Comparison of ENCODE assay signal across 12 mouse cellular contexts in the genomic region with DNA sequence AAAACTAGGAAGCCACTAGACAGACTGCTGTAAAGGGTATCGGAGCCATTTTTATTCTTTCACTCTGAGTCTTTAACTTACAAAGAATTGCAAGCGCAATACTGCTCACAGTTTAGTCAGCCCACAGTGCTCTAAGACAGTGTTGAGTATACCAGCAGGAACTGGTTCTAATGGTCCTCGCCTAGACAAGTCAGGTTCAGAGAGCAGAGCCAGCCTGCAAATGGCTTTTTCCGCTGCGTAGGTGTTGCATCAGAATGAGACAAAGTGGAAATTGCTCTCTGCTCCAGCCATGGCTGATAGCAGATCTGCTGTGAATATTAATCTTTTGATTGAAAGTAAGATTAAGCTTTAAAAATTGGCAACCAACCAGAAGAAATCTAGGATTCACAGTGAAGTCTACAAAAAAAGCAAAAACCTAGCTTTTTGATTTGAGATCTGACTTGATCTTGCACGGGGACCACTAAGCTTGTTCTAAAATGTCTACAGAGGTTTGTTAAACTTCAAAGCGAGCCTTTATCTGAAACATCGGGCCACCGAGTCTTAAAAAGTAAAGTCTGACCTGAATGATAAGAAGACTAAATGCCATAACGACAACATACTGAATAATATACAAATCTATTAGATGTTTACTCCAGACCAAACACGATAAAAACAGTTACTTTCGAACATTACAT. TPM values are rescaled to one million over a fixed set of nuclear protein-coding genes. Genes with fewer than 3 reads are reported as not detected.
A peak's percentile ranks its signal among the peaks of the same experiment; 100 is the strongest.
DNase-seq lines count a peak whose midpoint lies in the region; ATAC-seq lines count a peak whose summit lies in the region.
"Had no signal": no experiment of that assay in that cellular context is flagged by ENCODE, and none has a peak within 500 bp of the region (broad histone marks: within the 10 kb centered on the region; RNA-seq: fewer than 3 reads in every experiment).

No protein-coding gene starts in this region.

- peak overlapping the region; percentile 65 for H3K27ac ChIP-seq in forebrain, embryonic 14.5 days (ENCODE audit: low read depth, low read length)
- peak overlapping the region; percentile 38; the same call in 1 of the 2 replicates for H3K27ac ChIP-seq in midbrain, embryonic 11.5 days (ENCODE audit: low read depth, low read length)
- H3K27ac ChIP-seq in intestine, embryonic 16.5 days (ENCODE audit: low read length) = no peak overlapping the region
- H3K27ac ChIP-seq: kidney, embryonic 15.5 days; stomach, embryonic 15.5 days had no signal

- peak; percentile 14 for ATAC-seq in forebrain, embryonic 14.5 days
- ATAC-seq in midbrain, embryonic 11.5 days (ENCODE audit: low FRiP score) = peak; percentile 42; the same call in 1 of the 2 replicates
- ATAC-seq in intestine, embryonic 16.5 days = no peak; the same call in 1 of the 2 replicates

- DNase-seq in embryo, embryonic 11 days = peak; percentile 12
- DNase-seq in embryo, embryonic 10.5 days (ENCODE audit: low spot score) = no peak
- peak; percentile 32 for DNase-seq in ZHBTc4 (ENCODE audit: low read depth, low spot score)
- DNase-seq in forebrain, embryonic 14.5 days (ENCODE audit: low spot score) = peak; percentile 34
- peak; percentile 82 for DNase-seq in midbrain, embryonic 11.5 days (ENCODE audit: low spot score, missing footprints)
- no peak for DNase-seq in adrenal gland, adult 18-20 months (ENCODE audit: low spot score in 2 of 2)
- DNase-seq in gastrocnemius, adult 8-10 months (ENCODE audit: low spot score in 2 of 2) = no peak
- DNase-seq: heart, postnatal 14 days; lung, adult 2 months had no signal

- H3K9me3 ChIP-seq in forebrain, embryonic 14.5 days (replicated peaks; ENCODE audit: control insufficient read depth, low read length) = no peaks in the 10 kb centered on the region
- no peaks in the 10 kb centered on the region for H3K9me3 ChIP-seq in midbrain, embryonic 11.5 days (ENCODE audit: control insufficient read depth, low read length)
- no peaks in the 10 kb centered on the region for H3K9me3 ChIP-seq in intestine, embryonic 16.5 days (ENCODE audit: control insufficient read depth, low read length)
- H3K9me3 ChIP-seq: kidney, embryonic 15.5 days; stomach, embryonic 15.5 days had no signal

- H3K36me3 ChIP-seq in forebrain, embryonic 14.5 days (ENCODE audit: control insufficient read depth, insufficient read depth, low read length) = no peaks in the 10 kb centered on the region
- H3K36me3 ChIP-seq in midbrain, embryonic 11.5 days (ENCODE audit: control insufficient read depth, insufficient read depth, low read length) = no peaks in the 10 kb centered on the region
- H3K36me3 ChIP-seq in intestine, embryonic 16.5 days (ENCODE audit: control insufficient read depth, insufficient read depth, low read length) = no peaks in the 10 kb centered on the region
- H3K36me3 ChIP-seq: kidney, embryonic 15.5 days had no signal

- H3K27me3 ChIP-seq in forebrain, embryonic 14.5 days (replicated peaks; ENCODE audit: control insufficient read depth, insufficient read depth, low read length) = no peaks in the 10 kb centered on the region
- H3K27me3 ChIP-seq in midbrain, embryonic 11.5 days (ENCODE audit: control insufficient read depth, insufficient read depth, low read length) = no peaks in the 10 kb centered on the region
- no peaks in the 10 kb centered on the region for H3K27me3 ChIP-seq in intestine, embryonic 16.5 days (replicated peaks; ENCODE audit: control insufficient read depth, insufficient read depth, low read length)
- H3K27me3 ChIP-seq: kidney, embryonic 15.5 days; stomach, embryonic 15.5 days had no signal

- no peak overlapping the region for H3K4me3 ChIP-seq in forebrain, embryonic 14.5 days (ENCODE audit: low read depth, low read length)
- no peak overlapping the region for H3K4me3 ChIP-seq in midbrain, embryonic 11.5 days (ENCODE audit: low read depth, low read length)
- no peak overlapping the region for H3K4me3 ChIP-seq in intestine, embryonic 16.5 days (ENCODE audit: low read length)
- H3K4me3 ChIP-seq: kidney, embryonic 15.5 days; stomach, embryonic 15.5 days had no signal

- no peak overlapping the region; the same call in 1 of the 2 replicates for H3K4me2 ChIP-seq in forebrain, embryonic 14.5 days (ENCODE audit: low read length)
- no peak overlapping the region for H3K4me2 ChIP-seq in midbrain, embryonic 11.5 days
- no peak overlapping the region for H3K4me2 ChIP-seq in intestine, embryonic 16.5 days (ENCODE audit: low read depth, low read length)
- H3K4me2 ChIP-seq: kidney, embryonic 15.5 days; stomach, embryonic 15.5 days had no signal

- peaks cover 10% of the 10 kb centered on the region; the same call in 1 of the 2 replicates for H3K4me1 ChIP-seq in forebrain, embryonic 14.5 days (ENCODE audit: control insufficient read depth, insufficient read depth, low read length)
- peaks cover 19% of the 10 kb centered on the region for H3K4me1 ChIP-seq in midbrain, embryonic 11.5 days (ENCODE audit: control insufficient read depth, insufficient read depth, low read length)
- H3K4me1 ChIP-seq in intestine, embryonic 16.5 days (ENCODE audit: control insufficient read depth, insufficient read depth, low read length) = no peaks in the 10 kb centered on the region
- H3K4me1 ChIP-seq: kidney, embryonic 15.5 days; stomach, embryonic 15.5 days had no signal

- no peak overlapping the region for H3K9ac ChIP-seq in forebrain, embryonic 14.5 days (ENCODE audit: low read length)
- no peak overlapping the region for H3K9ac ChIP-seq in midbrain, embryonic 11.5 days (ENCODE audit: low read length)
- H3K9ac ChIP-seq in intestine, embryonic 16.5 days (ENCODE audit: low read depth, low read length) = no peak overlapping the region
- H3K9ac ChIP-seq: kidney, embryonic 15.5 days; stomach, embryonic 15.5 days had no signal

- WGBS in forebrain, embryonic 14.5 days = 41% methylated on average over 12 of the region's 12 CpGs
- 75% methylated on average over 12 of the region's 12 CpGs for WGBS in midbrain, embryonic 11.5 days
- 86% methylated on average over 12 of the region's 12 CpGs for whole genome bisulfite sequencing in intestine, embryonic 16.5 days

RNA-seq across cellular contexts. Expression of a gene that starts 25.8 kb away (rescaled TPM):
- polyA plus RNA-seq in forebrain, embryonic 14.5 days (2014; fragmentation: Nextera tagmentation; extraction: Ambion mirVana) = 70.1 and 106 TPM in 2 replicates
- 41.7 and 42.5 TPM in 2 replicates for polyA plus RNA-seq in midbrain, embryonic 11.5 days (2014; fragmentation: Nextera tagmentation; extraction: Ambion mirVana)
- 10 to 100 TPM; 34.2 to 37.8 TPM for total RNA-seq in adrenal gland, adult 18-20 months (2021)
- polyA plus RNA-seq in intestine, embryonic 16.5 days (2015; fragmentation: Nextera tagmentation; extraction: Ambion mirVana) = 10.6 and 11.1 TPM in 2 replicates
- under 1 TPM in 3 of 4 experiments, not detected in 1; 0.17 to 0.40 (median 0.34) TPM for total RNA-seq in gastrocnemius, adult 8-10 months (2022)

Comparison
In these comparisons a context has a peak if more than half of its experiments do, and no peak if none do; other contexts are left out.
1. DNase-seq: peak in embryo, embryonic 11 days (single experiment), ZHBTc4 (single experiment), forebrain, embryonic 14.5 days (single experiment) and midbrain, embryonic 11.5 days (single experiment); none in embryo, embryonic 10.5 days (single experiment), adrenal gland, adult 18-20 months (0 of 2) and gastrocnemius, adult 8-10 months (0 of 2).